Mouse (Mus musculus): ENCODE data around the gene Poc1b. TPM values are rescaled to one million over a fixed set of nuclear protein-coding genes. Genes with fewer than 3 reads are reported as not detected.

Gene Poc1b
- polyA plus RNA-seq, 1 experiment: 0.49 TPM

DNA sequence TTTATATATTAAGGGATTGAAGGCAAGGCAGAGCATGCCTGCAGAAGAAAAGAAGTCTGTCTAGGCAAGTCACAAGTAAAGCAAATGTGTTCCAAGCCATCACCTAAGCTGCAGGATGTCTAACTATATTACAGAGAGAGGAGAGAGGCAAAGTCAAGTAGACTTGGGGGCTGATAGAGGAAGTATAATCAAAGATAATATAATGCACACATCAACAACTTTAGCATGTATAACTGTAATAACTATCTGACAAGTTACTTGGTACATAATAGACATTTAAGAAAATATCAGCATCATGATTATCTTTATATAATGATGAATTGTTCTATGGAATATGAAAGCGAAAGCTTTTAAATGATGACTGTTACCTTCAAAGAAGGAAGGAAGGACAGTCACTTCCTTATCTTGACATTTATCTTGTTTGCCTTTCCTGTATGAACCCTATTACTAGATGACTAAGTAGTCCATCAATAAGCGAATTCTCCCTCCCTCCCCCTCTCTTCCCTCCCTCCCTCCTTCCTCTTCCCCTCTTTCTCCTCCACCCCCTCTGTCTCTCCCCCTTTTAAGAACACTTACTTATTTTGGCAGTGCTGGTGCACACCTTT, 87.7 kb downstream of the Poc1b start:
- no peaks in the 10 kb centered on the region for H3K9me3 ChIP-seq (ENCODE audit: control insufficient read depth, low read length)
- peaks cover 2% of the 10 kb centered on the region for H3K36me3 ChIP-seq (ENCODE audit: control insufficient read depth)
- peaks cover 27% of the 10 kb centered on the region for H3K4me1 ChIP-seq (ENCODE audit: control insufficient read depth)
- H3K27me3 ChIP-seq (ENCODE audit: control insufficient read depth): no peaks in the 10 kb centered on the region
- H3K4me3 ChIP-seq (replicated peaks): no peak overlapping the region
- no peak for TF ChIP-seq TAL1 (IDR thresholded peaks at IDR 0.05; ENCODE audit: low read length)
- TF ChIP-seq GATA1 (IDR thresholded peaks at IDR 0.05; ENCODE audit: low read length): no peak

DNA sequence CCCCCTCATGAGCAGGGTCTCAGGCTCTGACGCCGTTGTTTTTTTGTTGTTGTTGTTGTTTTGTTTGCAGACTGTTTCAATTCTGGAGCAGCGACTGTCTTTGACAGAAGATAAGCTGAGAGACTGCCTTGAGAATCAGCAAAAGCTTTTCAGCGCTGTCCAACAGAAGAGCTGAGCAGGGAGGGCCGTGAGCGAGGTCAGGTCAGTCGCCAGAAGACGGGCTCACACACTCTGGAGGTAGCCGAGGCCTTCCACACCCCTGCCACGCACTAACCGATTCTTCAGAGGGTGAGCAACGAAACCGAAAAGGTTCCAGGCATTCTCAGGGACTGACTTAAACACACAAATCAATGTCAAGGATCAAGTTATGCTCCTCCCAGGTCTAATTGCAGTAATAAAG, 89.7 kb downstream of the Poc1b start:
- Histone ChIP-seq H3K9me3 (ENCODE audit: control insufficient read depth, low read length) (no peaks in the 10 kb centered on the region), H3K4me1 (ENCODE audit: control insufficient read depth) (peaks cover 27% of the 10 kb centered on the region), H3K36me3 (ENCODE audit: control insufficient read depth) (peaks cover 2% of the 10 kb centered on the region), H3K4me3 (replicated peaks) (no peak overlapping the region), H3K27me3 (ENCODE audit: control insufficient read depth) (no peaks in the 10 kb centered on the region)
- no peak for TF ChIP-seq GATA1 (IDR thresholded peaks at IDR 0.05; ENCODE audit: low read length)
- TF ChIP-seq TAL1 (IDR thresholded peaks at IDR 0.05; ENCODE audit: low read length): no peak

DNA sequence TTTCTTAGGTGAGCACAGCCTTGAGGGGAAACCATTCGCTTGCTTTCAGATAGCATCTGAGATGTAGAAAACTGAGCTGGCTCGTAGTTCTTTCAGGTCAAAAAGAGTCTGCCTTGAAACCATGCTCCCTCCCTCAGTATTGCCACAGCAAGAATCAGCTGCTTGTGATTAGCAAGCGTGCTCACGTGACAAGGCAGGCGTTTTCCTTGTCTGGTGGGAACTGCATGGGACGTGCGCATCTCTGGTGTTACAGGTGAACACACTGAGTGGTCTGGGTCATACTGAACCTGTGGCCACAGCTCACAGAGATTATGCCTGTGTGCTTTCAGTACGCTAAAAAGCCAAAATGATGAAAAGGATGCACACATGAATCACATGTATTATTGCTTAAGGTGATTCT, 90.3 kb downstream of the Poc1b start:
- Histone ChIP-seq H3K4me1 (ENCODE audit: control insufficient read depth) (peaks cover 27% of the 10 kb centered on the region), H3K9me3 (ENCODE audit: control insufficient read depth, low read length) (no peaks in the 10 kb centered on the region), H3K27me3 (ENCODE audit: control insufficient read depth) (no peaks in the 10 kb centered on the region), H3K4me3 (replicated peaks) (no peak overlapping the region), H3K36me3 (ENCODE audit: control insufficient read depth) (peaks cover 2% of the 10 kb centered on the region)
- TF ChIP-seq TAL1 (IDR thresholded peaks at IDR 0.05; ENCODE audit: low read length) (no peak), GATA1 (IDR thresholded peaks at IDR 0.05; ENCODE audit: low read length) (no peak)

DNA sequence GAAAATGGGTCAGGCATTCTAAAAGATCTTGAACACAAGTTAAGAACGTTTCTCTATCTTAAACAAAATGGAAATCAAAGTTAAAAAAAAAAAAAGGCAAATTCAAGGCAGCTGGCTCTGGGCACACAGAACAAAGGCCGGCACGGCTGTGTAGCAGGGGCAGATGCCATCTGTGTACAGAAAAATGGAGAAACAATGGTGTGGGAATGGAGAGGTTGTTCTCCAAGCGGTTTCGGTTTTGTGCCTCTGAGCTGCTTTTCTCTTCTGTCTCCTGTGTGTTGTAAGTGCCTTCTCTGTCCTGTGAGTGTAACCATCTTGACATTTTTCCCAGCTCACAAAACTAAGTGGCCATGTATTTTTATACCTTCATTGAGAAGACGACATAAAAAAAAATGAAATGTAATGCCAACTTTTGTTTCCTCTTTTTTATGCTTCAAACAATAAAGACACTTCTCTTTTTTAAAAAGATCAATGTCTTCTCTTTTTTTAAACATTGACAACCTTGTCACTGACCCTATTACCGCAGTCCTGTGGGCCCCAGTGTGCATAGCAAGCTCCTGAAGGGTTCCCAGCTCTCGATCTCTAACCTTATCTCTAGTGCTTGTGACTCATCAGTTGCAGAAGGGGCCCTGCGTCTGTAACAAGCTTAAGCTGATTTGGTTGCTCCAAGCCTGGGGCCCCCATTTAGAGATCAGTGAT, 90.9 kb downstream of the Poc1b start:
- H3K4me3 ChIP-seq (replicated peaks): no peak overlapping the region
- no peaks in the 10 kb centered on the region for H3K9me3 ChIP-seq (ENCODE audit: control insufficient read depth, low read length)
- H3K4me1 ChIP-seq (ENCODE audit: control insufficient read depth): peaks cover 29% of the 10 kb centered on the region
- no peaks in the 10 kb centered on the region for H3K27me3 ChIP-seq (ENCODE audit: control insufficient read depth)
- TF ChIP-seq GATA1 (IDR thresholded peaks at IDR 0.05; ENCODE audit: low read length) (0 out of 2 replicates have a peak, but pooled peaks have one; percentile 16), TAL1 (IDR thresholded peaks at IDR 0.05; ENCODE audit: low read length) (no peak)
- H3K36me3 ChIP-seq (ENCODE audit: control insufficient read depth): peaks cover 2% of the 10 kb centered on the region

DNA sequence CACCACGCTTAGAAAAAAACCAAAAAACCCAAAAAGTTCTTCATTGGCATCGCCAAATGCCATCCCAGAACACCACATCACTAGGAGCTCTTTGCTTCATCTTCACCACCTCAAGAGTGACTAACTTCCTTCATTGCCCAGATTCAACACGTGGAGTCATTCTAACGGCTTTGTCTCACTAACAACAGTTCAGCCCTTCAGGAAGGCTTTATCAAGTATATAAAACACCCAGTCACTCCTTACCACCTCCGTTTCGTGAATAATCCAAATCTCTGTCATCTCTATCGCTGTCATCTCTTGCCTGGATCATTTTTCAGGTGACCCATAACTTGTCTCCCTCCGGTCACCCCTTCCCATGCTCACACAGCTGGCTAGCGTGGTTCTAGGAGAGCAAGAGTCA, 92.1 kb downstream of the Poc1b start:
- no peaks in the 10 kb centered on the region for H3K9me3 ChIP-seq (ENCODE audit: control insufficient read depth, low read length)
- TF ChIP-seq TAL1 (IDR thresholded peaks at IDR 0.05; ENCODE audit: low read length) (no peak), GATA1 (IDR thresholded peaks at IDR 0.05; ENCODE audit: low read length) (no peak)
- H3K36me3 ChIP-seq (ENCODE audit: control insufficient read depth): peaks cover 2% of the 10 kb centered on the region
- H3K27me3 ChIP-seq (ENCODE audit: control insufficient read depth): no peaks in the 10 kb centered on the region; the same call in 1 of the 2 replicates
- H3K4me1 ChIP-seq (ENCODE audit: control insufficient read depth): peaks cover 33% of the 10 kb centered on the region
- no peak overlapping the region for H3K4me3 ChIP-seq (replicated peaks)

DNA sequence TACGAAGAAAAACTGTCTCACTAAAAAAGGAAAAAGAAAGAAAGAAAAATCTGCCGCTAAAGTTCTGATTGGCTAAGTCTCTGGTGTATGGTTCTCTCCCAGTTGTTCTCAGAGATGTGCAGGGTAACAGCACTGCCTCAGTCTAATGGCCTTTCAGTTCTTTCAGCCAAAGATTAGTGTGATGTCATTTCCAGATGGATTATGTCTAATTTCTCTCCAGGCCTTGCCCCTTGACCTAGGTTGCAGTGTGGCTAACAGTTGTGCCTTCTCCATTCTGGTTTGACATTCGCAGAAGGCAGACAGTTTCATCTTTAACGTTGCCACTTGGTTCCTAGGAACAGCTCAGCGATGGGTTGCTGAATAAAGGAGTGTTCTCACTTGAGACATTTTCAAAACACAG, 94.1 kb downstream of the Poc1b start:
- Histone ChIP-seq H3K36me3 (ENCODE audit: control insufficient read depth) (peaks cover 2% of the 10 kb centered on the region), H3K4me3 (replicated peaks) (no peak overlapping the region), H3K9me3 (ENCODE audit: control insufficient read depth, low read length) (no peaks in the 10 kb centered on the region), H3K4me1 (ENCODE audit: control insufficient read depth) (peaks cover 33% of the 10 kb centered on the region), H3K27me3 (ENCODE audit: control insufficient read depth) (no peaks in the 10 kb centered on the region; the same call in 1 of the 2 replicates)
- TF ChIP-seq TAL1 (IDR thresholded peaks at IDR 0.05; ENCODE audit: low read length): no peak
- no peak for TF ChIP-seq GATA1 (IDR thresholded peaks at IDR 0.05; ENCODE audit: low read length)

DNA sequence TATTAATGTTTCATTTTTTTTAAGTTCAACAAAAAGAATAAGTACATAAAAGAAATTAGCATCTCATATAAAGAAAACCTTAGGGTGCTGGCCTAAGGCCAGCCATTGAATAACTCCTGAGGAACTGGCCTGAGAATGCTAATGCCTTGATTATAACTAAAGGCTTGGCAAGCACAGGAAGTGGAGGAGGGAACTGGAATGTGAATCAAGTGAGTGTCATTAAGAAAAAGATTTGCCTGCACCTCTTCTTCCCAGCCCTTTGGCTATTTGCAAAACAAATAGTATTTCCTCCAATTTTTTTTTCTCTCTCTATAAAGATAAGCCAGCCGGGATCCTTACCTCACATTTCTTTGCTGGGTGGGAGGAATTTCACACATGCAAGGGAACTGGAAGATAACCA, 95.0 kb downstream of the Poc1b start:
- peaks cover 28% of the 10 kb centered on the region for H3K4me1 ChIP-seq (ENCODE audit: control insufficient read depth)
- no peak overlapping the region for H3K4me3 ChIP-seq (replicated peaks)
- H3K9me3 ChIP-seq (ENCODE audit: control insufficient read depth, low read length): no peaks in the 10 kb centered on the region
- H3K27me3 ChIP-seq (ENCODE audit: control insufficient read depth): no peaks in the 10 kb centered on the region; the same call in 1 of the 2 replicates
- TF ChIP-seq GATA1 (IDR thresholded peaks at IDR 0.05; ENCODE audit: low read length): no peak
- TF ChIP-seq TAL1 (IDR thresholded peaks at IDR 0.05; ENCODE audit: low read length): no peak
- peaks cover 2% of the 10 kb centered on the region for H3K36me3 ChIP-seq (ENCODE audit: control insufficient read depth)

DNA sequence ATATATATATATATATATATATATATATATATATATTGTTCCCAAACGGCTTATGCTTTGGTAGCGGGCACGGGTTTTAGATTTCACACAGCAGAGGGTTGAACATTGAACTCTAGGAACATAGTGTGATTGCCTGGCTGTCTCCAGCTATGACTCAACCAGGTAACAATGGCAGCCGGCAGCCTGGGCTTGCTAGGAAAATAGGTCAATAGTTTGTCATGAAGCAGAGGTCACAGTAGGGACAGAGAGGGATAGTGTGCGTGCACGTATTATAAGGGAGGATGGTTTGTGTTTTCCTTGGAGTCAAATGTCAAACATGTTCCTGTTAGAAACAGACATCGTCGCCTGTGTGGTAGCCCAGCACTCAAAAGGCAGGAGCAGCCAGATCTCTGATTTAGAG, 95.5 kb downstream of the Poc1b start:
- H3K4me1 ChIP-seq (ENCODE audit: control insufficient read depth): peaks cover 23% of the 10 kb centered on the region
- no peak overlapping the region for H3K4me3 ChIP-seq (replicated peaks)
- no peaks in the 10 kb centered on the region for H3K36me3 ChIP-seq (ENCODE audit: control insufficient read depth)
- TF ChIP-seq GATA1 (IDR thresholded peaks at IDR 0.05; ENCODE audit: low read length) (no peak), TAL1 (IDR thresholded peaks at IDR 0.05; ENCODE audit: low read length) (no peak)
- no peaks in the 10 kb centered on the region; the same call in 1 of the 2 replicates for H3K27me3 ChIP-seq (ENCODE audit: control insufficient read depth)
- H3K9me3 ChIP-seq (ENCODE audit: control insufficient read depth, low read length): no peaks in the 10 kb centered on the region

DNA sequence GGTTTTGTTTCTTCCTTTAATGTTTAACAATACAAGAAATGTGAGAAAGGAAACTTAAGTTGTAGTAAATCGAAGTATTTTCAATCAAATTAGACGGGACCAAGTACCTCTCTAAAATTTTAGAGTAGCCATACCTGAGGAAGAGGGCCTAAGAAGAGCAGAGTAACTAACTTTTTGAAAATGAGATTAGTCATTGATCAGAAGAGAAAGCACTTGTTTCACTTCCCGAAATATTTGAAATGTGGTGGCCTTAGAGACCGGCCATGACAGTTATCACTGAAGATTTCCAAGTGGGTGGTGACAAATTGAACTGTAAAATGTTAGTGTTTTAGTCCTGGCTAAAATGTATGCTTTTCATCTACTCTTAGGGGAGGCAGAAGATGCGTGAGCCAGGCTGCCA, 96.3 kb downstream of the Poc1b start:
- TF ChIP-seq GATA1 (IDR thresholded peaks at IDR 0.05; ENCODE audit: low read length) (no peak), TAL1 (IDR thresholded peaks at IDR 0.05; ENCODE audit: low read length) (no peak)
- Histone ChIP-seq H3K9me3 (ENCODE audit: control insufficient read depth, low read length) (no peaks in the 10 kb centered on the region), H3K27me3 (ENCODE audit: control insufficient read depth) (no peaks in the 10 kb centered on the region; the same call in 1 of the 2 replicates), H3K36me3 (ENCODE audit: control insufficient read depth) (no peaks in the 10 kb centered on the region), H3K4me1 (ENCODE audit: control insufficient read depth) (peaks cover 16% of the 10 kb centered on the region), H3K4me3 (replicated peaks) (no peak overlapping the region)
